Mouse (Mus musculus) liver, embryonic 12.5 days (tissue): ENCODE measurements around the gene Tead4. TPM values are rescaled to one million over a fixed set of nuclear protein-coding genes. Genes with fewer than 3 reads are reported as not detected.
"Not testable (repeated sequence)": the region's sequence is repeated elsewhere in the genome, so short reads cannot be mapped to it uniquely, and the experiment has no call there.

ENCODE experiments used
- ATAC-seq: fragments of 200-750 bp; cut with Nextera tagmentation; 2 replicates; pipeline ENCODE4 v1.8.0; 2017; ENCODE audit warnings: moderate number of reproducible peaks, mild to moderate bottlenecking, moderate library complexity
- H3K27ac ChIP-seq: fragments of 300-500 bp; sonication (generic); 2 replicates; pipeline ENCODE4 v1.5.1; 2016; ENCODE audit warnings: mild to moderate bottlenecking
- H3K27me3 ChIP-seq: fragments of 300-500 bp; sonication (generic); replicated peaks from 2 replicates; pipeline ENCODE4 v1.6.1; 2016; ENCODE audit warnings: mild to moderate bottlenecking, moderate library complexity
- H3K36me3 ChIP-seq: fragments of 300-500 bp; sonication (generic); 2 replicates; pipeline ENCODE4 v1.6.1; 2016; ENCODE audit warnings: mild to moderate bottlenecking, moderate library complexity
- H3K4me1 ChIP-seq: fragments of 300-500 bp; sonication (generic); 2 replicates; pipeline ENCODE4 v1.6.1; 2016
- H3K4me2 ChIP-seq: fragments of 300-500 bp; sonication (generic); 2 replicates; pipeline ENCODE4 v1.6.1; 2016; ENCODE audit warnings: mild to moderate bottlenecking, moderate library complexity
- H3K4me3 ChIP-seq: fragments of 300-500 bp; sonication (generic); 2 replicates; pipeline ENCODE4 v1.5.1; 2016; ENCODE audit warnings: mild to moderate bottlenecking, moderate library complexity
- H3K9ac ChIP-seq: fragments of 300-500 bp; sonication (generic); 2 replicates; pipeline ENCODE4 v1.6.1; 2016; ENCODE audit warnings: mild to moderate bottlenecking, moderate library complexity
- H3K9me3 ChIP-seq: fragments of 300-500 bp; sonication (generic); replicated peaks from 2 replicates; pipeline ENCODE4 v1.6.1; 2016; ENCODE audit warnings: mild to moderate bottlenecking, moderate library complexity
- WGBS: fragments of 180-500 bp; shearing (Covaris S2); methylation state at CpG from one replicate; pipeline ENCODE4 v1.1.7; 2016; ENCODE audit not compliant: insufficient replicate concordance; 5-methylcytosine and 5-hydroxymethylcytosine counted together
- polyA plus RNA-seq: library from polyadenylated mRNA; unstranded; fragments of >200 nt; fragmentation: Nextera tagmentation; extraction: Ambion mirVana; gene quantifications from 2 replicates; pipeline ENCODE4 v1.2.1, GENCODE M21; 2016

Gene Tead4
- polyA plus RNA-seq, 1 experiment from 2014 or later = 1.1 TPM

DNA sequence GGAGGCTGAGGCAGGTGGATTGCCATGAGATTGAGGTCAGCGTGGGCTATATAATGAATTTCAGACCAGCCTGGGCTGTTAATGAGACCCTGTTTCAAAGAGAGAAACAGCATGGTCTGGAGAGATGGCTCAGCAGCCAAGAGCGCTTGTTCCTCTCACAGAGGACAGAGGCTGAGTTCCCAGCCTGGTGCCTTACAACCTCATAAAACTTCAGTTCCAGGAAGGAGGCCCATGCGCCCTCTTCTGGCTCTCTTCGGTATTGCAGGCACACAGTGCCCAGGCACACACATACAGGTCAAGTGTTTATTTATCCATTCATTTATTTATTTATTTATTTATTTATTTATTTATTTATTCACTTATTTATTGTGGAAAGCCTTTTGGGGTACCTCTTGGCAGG lies 7.7 kb upstream of the Tead4 start:
- WGBS = 23% methylated on average over 4 of the region's 4 CpGs
- peak; percentile 42 for ATAC-seq

GRCm38 (mm10) chr6:128304801-128305200 lies 4.2 kb upstream of the Tead4 start:
- no peaks in the 10 kb centered on the region for H3K9me3 ChIP-seq
- WGBS = 63% methylated on average over 4 of the region's 4 CpGs
- no peaks in the 10 kb centered on the region for H3K4me1 ChIP-seq
- H3K9ac ChIP-seq = no peak overlapping the region
- peaks cover 33% of the 10 kb centered on the region for H3K27me3 ChIP-seq
- H3K4me3 ChIP-seq = no peak overlapping the region
- ATAC-seq = no peak
- no peaks in the 10 kb centered on the region for H3K36me3 ChIP-seq
- H3K27ac ChIP-seq = no peak overlapping the region
- no peak overlapping the region for H3K4me2 ChIP-seq

More for the DNA sequence above, 7.7 kb upstream of the Tead4 start:
- H3K4me1 ChIP-seq = no peaks in the 10 kb centered on the region
- H3K36me3 ChIP-seq = no peaks in the 10 kb centered on the region
- H3K4me2 ChIP-seq = no peak overlapping the region
- H3K9ac ChIP-seq = no peak overlapping the region
- no peak overlapping the region for H3K4me3 ChIP-seq
- H3K27me3 ChIP-seq = 0 out of 2 replicates have a peak, but pooled peaks cover 5% of the 10 kb centered on the region
- H3K9me3 ChIP-seq = no peaks in the 10 kb centered on the region
- no peak overlapping the region for H3K27ac ChIP-seq

DNA sequence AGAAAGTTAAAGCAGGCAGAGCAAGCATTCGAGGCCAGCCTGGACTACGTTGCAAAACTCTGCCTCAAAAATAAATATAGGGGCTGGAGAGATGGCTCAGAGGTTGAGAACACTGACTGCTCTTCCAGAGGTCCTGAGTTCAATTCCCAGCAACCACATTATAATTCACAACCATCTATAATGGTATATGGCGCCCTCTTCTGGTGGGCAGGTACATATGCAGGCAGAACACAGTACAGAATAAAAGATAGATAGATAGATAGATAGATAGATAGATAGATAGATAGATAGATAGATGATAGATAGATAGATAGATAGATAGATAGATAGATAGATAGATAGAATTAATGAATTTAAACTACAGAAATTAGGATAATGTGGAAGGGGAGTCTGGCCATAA lies 2.0 kb upstream of the Tead4 start:
- not testable (repeated sequence) for H3K4me1 ChIP-seq, H3K4me3 ChIP-seq, H3K27ac ChIP-seq, H3K9me3 ChIP-seq, ATAC-seq, H3K4me2 ChIP-seq, H3K36me3 ChIP-seq, H3K9ac ChIP-seq
- WGBS = 70% methylated on average over 3 of the region's 3 CpGs
- peaks cover 55% of the 10 kb centered on the region for H3K27me3 ChIP-seq

- no peaks in the 10 kb centered on the region for H3K36me3 ChIP-seq
- H3K9ac ChIP-seq = no peak overlapping the region
- no peak overlapping the region for H3K27ac ChIP-seq
- no peak overlapping the region for H3K4me2 ChIP-seq
- 63% methylated on average over 3 of the region's 3 CpGs for WGBS
- H3K9me3 ChIP-seq = no peaks in the 10 kb centered on the region
- H3K4me3 ChIP-seq = no peak overlapping the region
- H3K27me3 ChIP-seq = peaks cover 61% of the 10 kb centered on the region
- no peak for ATAC-seq
- 0 out of 2 replicates have a peak, but pooled peaks cover 2% of the 10 kb centered on the region for H3K4me1 ChIP-seq
These were observed 1.3 kb upstream of the Tead4 start for GRCm38 (mm10) chr6:128301891-128302290.

DNA sequence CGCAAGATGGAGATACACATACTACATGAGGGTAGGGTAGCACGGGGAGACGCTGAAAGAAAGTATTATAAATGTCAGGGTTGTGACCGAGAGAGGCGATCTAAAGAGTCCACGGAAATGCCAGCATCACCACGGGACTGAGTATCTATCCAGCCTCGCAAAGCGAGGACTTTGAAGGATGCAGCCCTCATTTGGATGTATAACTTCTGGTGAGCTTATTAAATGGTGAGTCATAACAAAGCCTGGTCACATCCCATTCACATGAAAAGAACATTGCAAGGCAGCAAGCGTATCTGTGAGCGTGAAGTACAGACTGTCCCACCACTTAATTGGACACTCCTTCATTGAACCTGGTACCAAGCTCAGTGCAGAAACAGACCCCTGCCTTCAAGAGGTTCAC lies 835 bp upstream of the Tead4 start:
- 0 out of 2 replicates have a peak overlapping the region, but pooled peaks have one; percentile 56 for H3K4me3 ChIP-seq
- no peak overlapping the region for H3K27ac ChIP-seq
- H3K4me2 ChIP-seq = peak overlapping the region; percentile 69; the same call in 1 of the 2 replicates
- ATAC-seq = no peak
- H3K36me3 ChIP-seq = no peaks in the 10 kb centered on the region
- peaks cover 65% of the 10 kb centered on the region for H3K27me3 ChIP-seq
- H3K9me3 ChIP-seq = no peaks in the 10 kb centered on the region
- H3K4me1 ChIP-seq = peaks cover 6% of the 10 kb centered on the region; the same call in 1 of the 2 replicates
- H3K9ac ChIP-seq = no peak overlapping the region
- WGBS = 35% methylated on average over 11 of the region's 11 CpGs

DNA sequence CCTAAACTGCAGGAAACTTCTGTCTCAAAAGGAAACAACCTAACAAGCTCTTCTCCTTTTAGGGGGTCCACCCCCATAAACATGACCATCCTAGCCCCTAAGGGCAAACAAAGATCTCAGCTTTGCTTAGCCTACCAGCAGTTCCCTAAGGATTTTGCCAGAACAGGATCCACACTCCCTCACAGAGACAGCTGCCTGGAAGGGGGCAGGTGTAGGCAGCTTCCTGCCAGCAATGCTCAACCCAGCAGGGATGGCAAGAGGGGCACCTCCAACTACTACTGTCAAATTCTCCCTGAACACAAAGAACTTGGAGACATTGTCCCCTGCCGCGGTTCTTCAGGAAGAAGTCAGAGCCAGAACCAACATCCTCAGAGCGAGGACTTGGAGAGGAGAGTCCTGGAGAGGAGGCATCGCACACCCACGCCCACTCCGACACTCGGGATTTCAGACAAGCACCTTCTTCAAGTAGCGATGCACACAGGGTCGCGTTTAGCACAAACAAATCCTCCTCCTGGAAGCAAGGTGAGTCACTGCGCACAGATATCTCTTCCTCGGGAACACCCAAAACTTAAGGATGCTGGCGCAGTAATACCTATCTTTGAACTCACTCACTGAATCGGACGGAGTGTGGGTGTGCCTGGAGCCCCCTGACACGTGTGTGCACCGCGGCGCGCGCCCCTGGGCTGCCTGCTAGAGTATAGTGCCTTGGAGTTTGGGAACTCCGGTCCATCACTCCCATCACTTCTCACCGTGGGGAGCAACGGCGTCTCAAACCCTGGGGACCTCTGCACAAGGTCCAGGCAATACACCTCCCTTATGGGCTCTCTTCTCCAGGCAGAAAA lies 1.1 kb downstream of the Tead4 start:
- Histone ChIP-seq H3K9ac (no peak overlapping the region), H3K27me3 (peaks cover 65% of the 10 kb centered on the region), H3K36me3 (no peaks in the 10 kb centered on the region), H3K9me3 (no peaks in the 10 kb centered on the region), H3K4me1 (peaks cover 10% of the 10 kb centered on the region; the same call in 1 of the 2 replicates), H3K4me3 (peak overlapping the region; percentile 56), H3K27ac (no peak overlapping the region), H3K4me2 (peak overlapping the region; percentile 69)
- WGBS = 2% methylated on average over 25 of the region's 25 CpGs
- ATAC-seq = 0 out of 2 replicates have a peak, but pooled peaks have one; percentile 13

GRCm38 (mm10) chr6:128298246-128298645 lies 2.4 kb downstream of the Tead4 start:
- peaks cover 10% of the 10 kb centered on the region; the same call in 1 of the 2 replicates for H3K4me1 ChIP-seq
- WGBS = 36% methylated on average over 7 of the region's 7 CpGs
- H3K36me3 ChIP-seq = no peaks in the 10 kb centered on the region
- H3K27ac ChIP-seq = no peak overlapping the region
- no peak for ATAC-seq
- peaks cover 65% of the 10 kb centered on the region for H3K27me3 ChIP-seq
- H3K4me2 ChIP-seq = no peak overlapping the region
- no peak overlapping the region for H3K4me3 ChIP-seq
- H3K9me3 ChIP-seq = no peaks in the 10 kb centered on the region
- H3K9ac ChIP-seq = no peak overlapping the region

GRCm38 (mm10) chr6:128296750-128297393 lies 3.8 kb downstream of the Tead4 start:
- Histone ChIP-seq H3K4me2 (no peak overlapping the region), H3K4me1 (peaks cover 10% of the 10 kb centered on the region; the same call in 1 of the 2 replicates), H3K9ac (no peak overlapping the region), H3K36me3 (no peaks in the 10 kb centered on the region), H3K4me3 (no peak overlapping the region), H3K27ac (no peak overlapping the region), H3K27me3 (peaks cover 58% of the 10 kb centered on the region), H3K9me3 (no peaks in the 10 kb centered on the region)
- ATAC-seq = 0 out of 2 replicates have a peak, but pooled peaks have one; percentile 3
- 36% methylated on average over 11 of the region's 11 CpGs for WGBS

GRCm38 (mm10) chr6:128295876-128296749 lies 4.5 kb downstream of the Tead4 start:
- Histone ChIP-seq H3K4me1 (peaks cover 10% of the 10 kb centered on the region; the same call in 1 of the 2 replicates), H3K4me2 (no peak overlapping the region), H3K27me3 (peaks cover 51% of the 10 kb centered on the region), H3K9me3 (no peaks in the 10 kb centered on the region), H3K27ac (no peak overlapping the region), H3K36me3 (no peaks in the 10 kb centered on the region), H3K4me3 (no peak overlapping the region), H3K9ac (no peak overlapping the region)
- peak; percentile 60 for ATAC-seq
- WGBS = 41% methylated on average over 6 of the region's 6 CpGs

- H3K27me3 ChIP-seq = peaks cover 4% of the 10 kb centered on the region; the same call in 1 of the 2 replicates
- no peak overlapping the region for H3K9ac ChIP-seq
- H3K36me3 ChIP-seq = no peaks in the 10 kb centered on the region
- H3K4me3 ChIP-seq = no peak overlapping the region
- H3K4me1 ChIP-seq = peaks cover 7% of the 10 kb centered on the region
- no peak overlapping the region for H3K27ac ChIP-seq
- no peaks in the 10 kb centered on the region for H3K9me3 ChIP-seq
- 74% methylated on average over 5 of the region's 5 CpGs for WGBS
- no peak for ATAC-seq
- H3K4me2 ChIP-seq = no peak overlapping the region
These were observed 9.3 kb downstream of the Tead4 start for GRCm38 (mm10) chr6:128291284-128291683.

GRCm38 (mm10) chr6:128288681-128289080 lies 11.9 kb downstream of the Tead4 start:
- Histone ChIP-seq H3K4me1 (peaks cover 19% of the 10 kb centered on the region), H3K4me2 (no peak overlapping the region), H3K4me3 (no peak overlapping the region), H3K27me3 (no peaks in the 10 kb centered on the region), H3K9me3 (no peaks in the 10 kb centered on the region), H3K9ac (no peak overlapping the region), H3K36me3 (no peaks in the 10 kb centered on the region), H3K27ac (no peak overlapping the region)
- WGBS = 68% methylated on average over 6 of the region's 6 CpGs
- no peak for ATAC-seq
